Mouse (Mus musculus) heart, embryonic 11.5 days (tissue): ENCODE data around the gene C1qtnf6. TPM values are rescaled to one million over a fixed set of nuclear protein-coding genes. Genes with fewer than 3 reads are reported as not detected.

Source experiments
- ATAC-seq: fragments of 200-750 bp; cut with Nextera tagmentation; replicated peaks from 2 replicates; pipeline ENCODE4 v1.8.0; 2017; ENCODE audit warnings: moderate library complexity; ENCODE audit not compliant: insufficient number of reproducible peaks, low FRiP score, low TSS enrichment
- H3K27ac ChIP-seq: fragments of 300-500 bp; sonication (generic); 2 replicates; pipeline ENCODE4 v1.5.1; 2014; ENCODE audit warnings: mild to moderate bottlenecking, low read depth, low read length
- H3K27me3 ChIP-seq: fragments of 300-500 bp; sonication (generic); 2 replicates; pipeline ENCODE4 v1.6.1; 2014; ENCODE audit warnings: mild to moderate bottlenecking, low read length, mixed read lengths; ENCODE audit not compliant: control insufficient read depth, insufficient read depth
- H3K36me3 ChIP-seq: fragments of 300-500 bp; sonication (generic); 2 replicates; pipeline ENCODE4 v1.6.1; 2014; ENCODE audit warnings: mild to moderate bottlenecking, low read length, moderate library complexity, mixed read lengths; ENCODE audit not compliant: control insufficient read depth, insufficient read depth
- H3K4me1 ChIP-seq: fragments of 300-500 bp; sonication (generic); 2 replicates; pipeline ENCODE4 v1.6.1; 2014; ENCODE audit warnings: low read length; ENCODE audit not compliant: control insufficient read depth, insufficient read depth
- H3K4me2 ChIP-seq: fragments of 300-500 bp; sonication (generic); 2 replicates; pipeline ENCODE4 v1.6.1; 2014; ENCODE audit warnings: mild to moderate bottlenecking, moderate library complexity
- H3K4me3 ChIP-seq: fragments of 300-500 bp; sonication (generic); 2 replicates; pipeline ENCODE4 v1.5.1; 2014; ENCODE audit warnings: low read depth, low read length
- H3K9ac ChIP-seq: fragments of 300-500 bp; sonication (generic); 2 replicates; pipeline ENCODE4 v1.6.1; 2014; ENCODE audit warnings: mild to moderate bottlenecking, low read depth, low read length, moderate library complexity
- H3K9me3 ChIP-seq: fragments of 300-500 bp; sonication (generic); replicated peaks from 2 replicates; pipeline ENCODE4 v1.6.1; 2016; ENCODE audit warnings: low read length; ENCODE audit not compliant: control insufficient read depth
- WGBS: fragments of 180-500 bp; shearing (Covaris S2); extraction: QIAGEN DNeasy Blood & Tissue Kit; methylation state at CpG from one replicate; pipeline ENCODE4 v1.1.7; 2014; ENCODE audit not compliant: insufficient replicate concordance; 5-methylcytosine and 5-hydroxymethylcytosine counted together
- polyA plus RNA-seq: library from polyadenylated mRNA; unstranded; fragments of >200 nt; fragmentation: Nextera tagmentation; extraction: Ambion mirVana; gene quantifications from 2 replicates; pipeline ENCODE4 v1.2.1, GENCODE M21; 2014

Gene C1qtnf6
- polyA plus RNA-seq, 1 experiment from 2014 or later, result 36.3 TPM

DNA sequence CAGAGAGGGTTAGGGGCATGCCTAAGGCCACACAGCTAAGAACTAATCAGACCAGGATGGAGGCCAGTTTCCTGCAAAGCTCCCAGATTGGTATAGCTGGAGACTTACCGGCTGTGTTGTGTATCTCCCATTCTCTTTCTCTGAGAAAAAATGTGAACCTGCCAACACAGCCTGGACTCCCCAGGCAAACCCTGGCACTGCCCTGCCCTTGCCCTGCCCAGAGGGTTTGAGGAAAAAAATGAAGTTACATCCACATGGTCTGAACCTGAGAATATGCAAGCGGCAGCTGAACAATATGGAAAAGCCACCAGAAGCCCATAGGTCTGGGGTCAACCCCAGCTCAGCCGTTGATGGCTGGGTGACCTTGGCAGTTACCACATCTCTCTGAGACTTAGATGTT is 42.0 kb downstream of the C1qtnf6 start:
- no peaks in the 10 kb centered on the region for H3K4me1 ChIP-seq
- H3K9ac ChIP-seq, result no peak overlapping the region
- H3K4me3 ChIP-seq, result no peak overlapping the region
- H3K9me3 ChIP-seq, result no peaks in the 10 kb centered on the region
- no peak for ATAC-seq
- H3K36me3 ChIP-seq, result no peaks in the 10 kb centered on the region
- no peak overlapping the region for H3K4me2 ChIP-seq
- no peak overlapping the region for H3K27ac ChIP-seq
- 83% methylated on average over 3 of the region's 3 CpGs for WGBS
- H3K27me3 ChIP-seq, result no peaks in the 10 kb centered on the region; the same call in 1 of the 2 replicates

DNA sequence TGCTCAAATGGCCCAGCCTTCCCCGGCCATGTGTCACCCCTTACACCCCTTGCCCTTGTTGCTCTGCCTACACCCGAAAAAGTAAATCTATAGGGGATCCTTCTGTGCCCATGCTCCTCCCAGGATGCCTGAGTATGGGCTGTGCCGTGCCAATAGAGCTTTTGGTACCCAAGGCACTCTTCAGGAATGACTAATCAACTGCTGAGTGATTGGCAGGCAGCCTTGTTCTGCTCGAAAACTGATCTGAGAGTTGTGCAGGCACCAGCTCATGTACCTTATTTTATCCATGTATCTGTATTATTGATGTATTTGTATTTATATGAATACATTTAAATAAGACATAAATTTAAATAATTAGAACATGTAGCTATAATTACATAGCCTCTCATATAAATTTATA is 44.1 kb downstream of the C1qtnf6 start:
- Histone ChIP-seq H3K9ac (no peak overlapping the region), H3K27ac (no peak overlapping the region), H3K9me3 (no peaks in the 10 kb centered on the region), H3K27me3 (no peaks in the 10 kb centered on the region; the same call in 1 of the 2 replicates), H3K4me2 (no peak overlapping the region), H3K36me3 (no peaks in the 10 kb centered on the region), H3K4me3 (no peak overlapping the region), H3K4me1 (no peaks in the 10 kb centered on the region)
- ATAC-seq, result no peak
- WGBS, result 67% methylated on average over 4 of the region's 4 CpGs

DNA sequence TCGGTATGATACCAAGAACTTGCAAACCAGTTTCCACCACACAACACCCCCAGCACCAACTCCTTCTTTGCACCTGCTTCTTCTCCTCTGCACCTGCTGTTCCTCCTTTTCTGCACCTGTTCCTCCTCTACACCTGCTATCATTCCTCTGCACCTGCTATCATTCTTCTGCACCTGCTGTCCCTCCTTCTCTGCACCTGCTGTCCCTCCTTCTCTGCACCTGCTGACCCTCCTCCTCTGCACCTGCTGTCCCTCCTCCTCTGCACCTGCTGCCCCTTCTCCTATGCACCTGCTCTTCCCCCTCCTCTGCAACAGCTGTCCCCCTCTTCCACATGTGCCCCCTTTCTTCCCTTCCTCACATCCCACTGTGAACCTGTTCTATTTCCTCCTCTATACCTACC is 44.7 kb downstream of the C1qtnf6 start:
- no peaks in the 10 kb centered on the region for H3K4me1 ChIP-seq
- H3K36me3 ChIP-seq, result no peaks in the 10 kb centered on the region
- H3K27me3 ChIP-seq, result no peaks in the 10 kb centered on the region; the same call in 1 of the 2 replicates
- H3K9ac ChIP-seq, result no peak overlapping the region
- no peak overlapping the region for H3K4me2 ChIP-seq
- no peaks in the 10 kb centered on the region for H3K9me3 ChIP-seq
- no peak overlapping the region for H3K27ac ChIP-seq
- ATAC-seq, result no peak
- 82% methylated on average over 1 of the region's 1 CpGs for WGBS
- H3K4me3 ChIP-seq, result no peak overlapping the region

DNA sequence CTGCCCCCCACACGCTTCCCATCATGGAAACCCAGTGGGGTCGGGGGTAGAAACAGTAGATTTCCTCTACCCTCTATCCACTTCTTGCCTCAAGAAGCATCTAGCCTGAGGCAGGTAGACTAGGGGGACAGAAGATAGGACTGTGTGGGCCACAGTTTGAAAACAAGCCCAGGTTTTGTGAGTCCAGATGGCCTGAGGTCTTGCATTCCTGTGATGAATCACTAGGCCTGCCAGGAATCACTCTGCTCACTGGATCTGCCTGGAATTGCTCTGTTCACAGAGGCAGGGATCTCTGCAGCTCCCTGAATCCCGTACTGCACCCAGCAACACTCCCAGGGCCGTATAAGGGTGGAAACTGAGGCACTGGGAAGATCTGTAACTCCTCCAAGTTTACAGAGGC is 47.9 kb downstream of the C1qtnf6 start:
- no peak for ATAC-seq
- H3K4me1 ChIP-seq, result no peaks in the 10 kb centered on the region
- no peak overlapping the region for H3K9ac ChIP-seq
- no peak overlapping the region for H3K4me2 ChIP-seq
- H3K36me3 ChIP-seq, result no peaks in the 10 kb centered on the region
- no peaks in the 10 kb centered on the region; the same call in 1 of the 2 replicates for H3K27me3 ChIP-seq
- 75% methylated on average over 4 of the region's 4 CpGs for WGBS
- H3K9me3 ChIP-seq, result no peaks in the 10 kb centered on the region
- no peak overlapping the region for H3K27ac ChIP-seq
- H3K4me3 ChIP-seq, result no peak overlapping the region

DNA sequence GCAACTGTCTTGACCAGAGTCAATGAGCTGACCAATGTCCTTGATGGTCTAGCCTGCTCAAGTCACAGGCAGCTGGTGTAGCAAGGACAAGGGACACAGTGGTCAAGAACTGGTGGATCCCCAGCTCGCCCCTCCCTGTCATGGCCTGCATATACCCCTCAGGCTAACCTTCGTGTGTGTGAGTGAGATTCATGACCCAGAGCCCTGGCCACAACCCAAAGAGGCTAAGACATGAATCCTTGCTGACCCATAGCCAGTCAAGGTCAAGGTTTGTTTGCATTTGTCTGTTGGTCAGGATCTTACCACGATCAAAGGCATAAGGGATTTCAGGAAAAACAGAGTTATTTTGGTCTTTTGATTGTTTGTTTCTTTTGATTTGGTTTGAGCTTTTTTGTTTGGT is 48.7 kb downstream of the C1qtnf6 start:
- ATAC-seq, result no peak
- H3K27ac ChIP-seq, result no peak overlapping the region
- no peak overlapping the region for H3K4me2 ChIP-seq
- no peak overlapping the region for H3K9ac ChIP-seq
- no peaks in the 10 kb centered on the region for H3K9me3 ChIP-seq
- WGBS, result 68% methylated on average over 3 of the region's 3 CpGs
- H3K4me1 ChIP-seq, result no peaks in the 10 kb centered on the region
- H3K27me3 ChIP-seq, result no peaks in the 10 kb centered on the region; the same call in 1 of the 2 replicates
- no peak overlapping the region for H3K4me3 ChIP-seq
- H3K36me3 ChIP-seq, result no peaks in the 10 kb centered on the region

DNA sequence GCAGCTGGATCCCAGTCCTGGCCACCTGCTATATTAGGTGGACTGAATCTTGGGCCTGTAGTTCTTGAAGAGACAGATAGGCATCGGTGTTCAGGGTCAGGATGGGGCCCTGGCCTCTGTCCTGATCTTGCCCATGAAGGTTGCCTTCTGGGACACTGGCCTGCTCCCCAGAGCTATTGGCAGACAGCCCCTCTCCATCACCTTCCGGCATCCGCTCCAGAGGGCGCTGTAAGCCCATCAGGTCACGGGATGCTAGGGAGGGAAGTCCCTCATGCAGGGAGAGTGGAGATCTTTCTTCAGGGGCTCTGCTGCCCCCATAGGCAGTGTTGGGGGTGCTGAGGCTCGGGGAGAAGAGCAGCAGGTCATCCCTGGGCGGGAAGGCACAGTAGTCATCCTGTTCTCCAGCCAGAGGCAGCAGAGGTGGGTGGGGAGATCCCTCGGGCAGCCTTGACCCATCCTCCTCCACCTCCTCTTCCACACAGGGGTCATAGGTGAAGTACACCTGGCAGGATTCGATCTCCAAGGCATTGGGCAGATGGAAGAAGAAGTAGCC is 49.7 kb downstream of the C1qtnf6 start:
- Histone ChIP-seq H3K9me3 (no peaks in the 10 kb centered on the region), H3K36me3 (no peaks in the 10 kb centered on the region), H3K4me3 (no peak overlapping the region), H3K9ac (no peak overlapping the region), H3K27me3 (no peaks in the 10 kb centered on the region; the same call in 1 of the 2 replicates), H3K27ac (no peak overlapping the region), H3K4me2 (no peak overlapping the region), H3K4me1 (no peaks in the 10 kb centered on the region)
- no peak for ATAC-seq
- 47% methylated on average over 9 of the region's 9 CpGs for WGBS

DNA sequence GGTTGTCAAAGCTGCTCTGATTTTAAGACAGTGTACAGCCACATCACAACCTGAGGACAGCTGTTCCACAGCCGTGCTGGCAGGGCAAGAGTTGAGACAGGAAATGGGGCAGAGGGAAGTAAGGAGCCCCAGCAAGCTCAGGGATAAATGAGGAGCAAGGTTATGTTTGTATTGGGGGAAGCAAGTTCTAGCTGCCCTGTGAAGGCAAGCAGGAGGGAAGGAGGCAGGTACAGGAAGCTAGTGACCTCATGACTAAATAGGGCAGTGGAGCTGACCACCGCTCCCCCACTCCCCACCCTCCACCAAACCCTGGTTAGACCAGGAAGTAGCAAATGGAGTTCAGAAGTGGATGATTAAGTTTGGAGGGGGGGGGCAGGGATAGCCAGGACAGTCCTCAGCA is 50.2 kb downstream of the C1qtnf6 start:
- no peaks in the 10 kb centered on the region; the same call in 1 of the 2 replicates for H3K4me1 ChIP-seq
- H3K27me3 ChIP-seq, result no peaks in the 10 kb centered on the region; the same call in 1 of the 2 replicates
- no peaks in the 10 kb centered on the region for H3K9me3 ChIP-seq
- H3K36me3 ChIP-seq, result no peaks in the 10 kb centered on the region
- no peak overlapping the region for H3K27ac ChIP-seq
- ATAC-seq, result no peak
- 40% methylated on average over 2 of the region's 2 CpGs for WGBS
- H3K9ac ChIP-seq, result no peak overlapping the region
- H3K4me2 ChIP-seq, result no peak overlapping the region
- H3K4me3 ChIP-seq, result no peak overlapping the region

DNA sequence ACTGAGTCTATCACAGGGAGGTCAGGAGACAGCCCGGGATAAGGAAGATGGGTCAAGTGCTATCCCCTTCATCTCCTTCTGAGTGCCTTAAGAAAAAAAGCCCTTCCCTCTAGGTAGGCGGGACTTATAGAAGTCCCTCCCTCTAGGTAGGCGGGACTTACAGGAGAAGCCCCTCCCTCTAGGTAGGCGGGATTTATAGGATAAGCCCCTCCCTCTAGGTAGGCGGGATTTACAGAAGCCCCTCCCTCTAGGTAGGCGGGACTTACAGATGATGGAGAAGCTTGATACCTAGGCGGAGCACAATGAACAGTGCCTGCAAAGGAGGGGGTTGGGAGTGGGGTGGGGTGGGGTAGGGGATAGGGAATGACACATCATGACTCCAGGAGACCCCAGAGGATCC is 51.1 kb downstream of the C1qtnf6 start:
- no peak overlapping the region for H3K27ac ChIP-seq
- no peaks in the 10 kb centered on the region for H3K9me3 ChIP-seq
- no peaks in the 10 kb centered on the region for H3K36me3 ChIP-seq
- H3K27me3 ChIP-seq, result no peaks in the 10 kb centered on the region
- H3K9ac ChIP-seq, result no peak overlapping the region
- H3K4me1 ChIP-seq, result no peaks in the 10 kb centered on the region; the same call in 1 of the 2 replicates
- ATAC-seq, result no peak
- no peak overlapping the region for H3K4me3 ChIP-seq
- H3K4me2 ChIP-seq, result no peak overlapping the region
- 67% methylated on average over 7 of the region's 7 CpGs for WGBS

DNA sequence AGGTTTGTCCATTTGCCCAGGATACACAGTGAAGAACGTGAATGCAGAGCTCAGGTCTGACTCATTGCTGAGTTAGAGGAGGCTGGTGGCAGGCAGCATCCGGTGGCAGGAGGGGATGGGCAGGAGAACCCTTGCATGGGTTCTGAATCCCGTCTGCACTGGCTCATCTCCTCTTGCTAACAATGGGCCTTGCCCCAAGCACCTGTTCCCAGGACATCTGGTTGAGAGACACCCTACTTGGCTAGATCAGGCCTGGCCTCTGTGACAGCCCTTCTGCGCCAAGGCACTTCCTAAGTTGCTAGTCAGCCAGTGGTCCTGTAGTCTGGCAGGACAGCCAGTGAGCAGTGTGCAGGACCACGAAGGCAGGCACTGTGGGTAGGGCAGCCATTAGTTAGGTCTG is 51.7 kb downstream of the C1qtnf6 start:
- Histone ChIP-seq H3K9ac (no peak overlapping the region), H3K27ac (no peak overlapping the region), H3K9me3 (no peaks in the 10 kb centered on the region), H3K4me1 (no peaks in the 10 kb centered on the region; the same call in 1 of the 2 replicates), H3K4me2 (no peak overlapping the region), H3K27me3 (no peaks in the 10 kb centered on the region), H3K4me3 (no peak overlapping the region), H3K36me3 (no peaks in the 10 kb centered on the region)
- WGBS, result 72% methylated on average over 5 of the region's 5 CpGs
- no peak for ATAC-seq
